ENCODE assay signal across 9 mouse cellular contexts in the genomic region with DNA sequence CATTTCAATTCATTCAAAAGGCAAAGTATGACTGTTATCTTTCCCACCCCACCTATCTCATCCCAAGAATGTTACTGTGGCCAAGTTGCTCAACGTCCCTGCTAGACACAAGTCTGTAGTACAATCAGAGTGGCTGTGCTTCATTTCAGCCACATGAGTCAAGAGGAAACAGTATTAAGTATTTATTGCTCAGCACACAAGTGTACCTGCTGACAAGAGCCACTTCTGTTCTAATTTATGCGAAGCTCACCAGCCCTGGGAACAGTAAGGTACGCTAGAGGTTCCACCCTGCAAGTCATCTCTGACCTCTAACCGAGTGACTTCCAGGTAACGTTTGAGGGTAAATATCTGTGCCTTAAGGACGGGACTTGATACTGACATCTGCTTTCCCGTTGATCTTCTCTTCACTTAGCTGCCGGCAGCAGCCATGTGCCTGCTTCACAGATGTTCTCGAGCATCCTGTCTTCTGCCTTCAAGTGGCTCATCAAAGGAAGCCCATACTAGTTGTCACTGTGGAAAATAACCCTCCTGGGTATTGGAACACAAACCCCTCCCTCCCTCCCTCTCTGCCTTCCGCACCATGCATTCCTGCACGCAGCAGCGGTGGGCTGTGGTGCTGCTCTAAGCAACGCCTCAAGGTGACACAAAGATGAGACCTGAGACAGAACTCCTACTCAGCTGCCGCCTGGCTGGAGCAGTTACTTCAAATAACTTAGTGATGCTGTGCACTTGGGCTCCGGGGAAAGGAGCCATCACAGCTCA. TPM values are rescaled to one million over a fixed set of nuclear protein-coding genes. Genes with fewer than 3 reads are reported as not detected.
DNase-seq lines count a peak whose midpoint lies in the region; ATAC-seq and TF ChIP-seq lines count a peak whose summit lies in the region.
"Had no signal": no experiment of that assay in that cellular context is flagged by ENCODE, and none has a peak within 500 bp of the region (broad histone marks: within the 10 kb centered on the region; RNA-seq: fewer than 3 reads in every experiment).

No protein-coding gene starts in this region.

- peak; percentile 26; the same call in 1 of the 2 replicates for ATAC-seq in lung, embryonic 14.5 days (ENCODE audit: insufficient read depth)
- ATAC-seq in megakaryocyte, adult 5-6 weeks (ENCODE audit: poor library complexity, severe bottlenecking): peak; percentile 8; the same call in 1 of the 2 replicates

- peak overlapping the region; percentile 36; the same call in 1 of the 2 replicates for H3K27ac ChIP-seq in lung, embryonic 14.5 days (ENCODE audit: low read depth)
- 0 out of 2 replicates have a peak overlapping the region, but pooled peaks have one; percentile 35 for H3K27ac ChIP-seq in hindbrain, embryonic 10.5 days
- H3K27ac ChIP-seq: liver, embryonic 15.5 days had no signal

- no peak overlapping the region for H3K4me3 ChIP-seq in lung, embryonic 14.5 days (ENCODE audit: low read depth, low read length)
- H3K4me3 ChIP-seq in hindbrain, embryonic 10.5 days: no peak overlapping the region
- H3K4me3 ChIP-seq: liver, embryonic 15.5 days had no signal

- no peaks in the 10 kb centered on the region for H3K9me3 ChIP-seq in lung, embryonic 14.5 days (ENCODE audit: low read depth, low read length)
- H3K9me3 ChIP-seq in hindbrain, embryonic 10.5 days: no peaks in the 10 kb centered on the region
- H3K9me3 ChIP-seq: liver, embryonic 15.5 days had no signal

- no peak overlapping the region for H3K9ac ChIP-seq in lung, embryonic 14.5 days
- H3K9ac ChIP-seq: liver, embryonic 15.5 days had no signal

- no peak for DNase-seq in lung, embryonic 14.5 days
- no peak for DNase-seq in lung, postnatal 10 days
- DNase-seq in hindbrain, embryonic 10.5 days (ENCODE audit: low spot score): no peak
- DNase-seq in thymus, postnatal 14 days: peak; percentile 73
- no peak for DNase-seq in adrenal gland, adult 2 months
- no peak for DNase-seq in yolk sac, embryonic 10.5 days (ENCODE audit: low spot score)
- DNase-seq in left cerebral cortex, postnatal 36 days (ENCODE audit: low spot score in 2 of 2): no peak

- 19% methylated on average over 15 of the region's 15 CpGs for WGBS in lung, embryonic 14.5 days
- 40% methylated on average over 15 of the region's 15 CpGs for WGBS in hindbrain, embryonic 10.5 days

- intact Hi-C loops in left cerebral cortex, postnatal 36 days (cut with DNase I): no loop called here

- peak overlapping the region; percentile 47 for H3K4me2 ChIP-seq in lung, embryonic 14.5 days
- H3K4me2 ChIP-seq: liver, embryonic 15.5 days had no signal

- no peaks in the 10 kb centered on the region for H3K36me3 ChIP-seq in lung, embryonic 14.5 days (ENCODE audit: insufficient read depth)
- peaks cover 4% of the 10 kb centered on the region for H3K36me3 ChIP-seq in hindbrain, embryonic 10.5 days
- H3K36me3 ChIP-seq: liver, embryonic 15.5 days had no signal

- TF ChIP-seq CTCF in lung, embryonic 14.5 days (IDR thresholded peaks at IDR 0.05; ENCODE audit: low read depth): no peak

- H3K4me1 ChIP-seq in lung, embryonic 14.5 days (ENCODE audit: insufficient read depth): peaks cover 15% of the 10 kb centered on the region
- H3K4me1 ChIP-seq in hindbrain, embryonic 10.5 days (replicated peaks): peaks cover 34% of the 10 kb centered on the region
- H3K4me1 ChIP-seq: liver, embryonic 15.5 days had no signal

- no peaks in the 10 kb centered on the region for H3K27me3 ChIP-seq in lung, embryonic 14.5 days (ENCODE audit: insufficient read depth, low read length)
- H3K27me3 ChIP-seq in hindbrain, embryonic 10.5 days (ENCODE audit: insufficient read depth, poor library complexity, severe bottlenecking): no peaks in the 10 kb centered on the region

RNA-seq across cellular contexts. Expression of a gene that starts 36.4 kb away (rescaled TPM):
- 27.6 and 28.0 TPM in 2 replicates for polyA plus RNA-seq in lung, embryonic 14.5 days (2014; fragmentation: Nextera tagmentation; extraction: Ambion mirVana)
- 34.8 and 37.3 TPM in 2 replicates for polyA plus RNA-seq in hindbrain, embryonic 10.5 days (2016; fragmentation: Nextera tagmentation; extraction: Ambion mirVana)
- total RNA-seq in megakaryocyte, adult 5-6 weeks (2015): 5.0 and 6.2 TPM in 2 replicates
- total RNA-seq in megakaryocyte, adult 5-6 weeks (2017): 3.9 and 7.1 TPM in 2 replicates
- 10 to 100 TPM; 70.2 to 96.2 TPM for total RNA-seq in adrenal gland, adult 2 months (2021)
- polyA plus RNA-seq in adrenal gland, adult 2 months (2012; rRNA removed): 18.3 and 27.3 TPM in 2 replicates
- total RNA-seq in left cerebral cortex, postnatal 36 days (2021): 10 to 100 TPM; 77.5 to 80.1 TPM

Comparison
In these comparisons a context has a peak if more than half of its experiments do, and no peak if none do; other contexts are left out.
1. RNA of a gene that starts 36.4 kb away (total RNA-seq): 70.2 to 96.2 TPM in adrenal gland, adult 2 months and 77.5 to 80.1 TPM in left cerebral cortex, postnatal 36 days; 3.9 to 7.1 TPM in megakaryocyte, adult 5-6 weeks; every median in the first group is over 4 times any median in the second.